Mouse (Mus musculus): ENCODE results near the gene Osbpl7. TPM values are rescaled to one million over a fixed set of nuclear protein-coding genes. Genes with fewer than 3 reads are reported as not detected.
A peak's percentile ranks its signal among the peaks of the same experiment; 100 is the strongest.

Osbpl7 gene
- polyA plus RNA-seq, 1 experiment from 2014 or later = 6.6 TPM

DNA sequence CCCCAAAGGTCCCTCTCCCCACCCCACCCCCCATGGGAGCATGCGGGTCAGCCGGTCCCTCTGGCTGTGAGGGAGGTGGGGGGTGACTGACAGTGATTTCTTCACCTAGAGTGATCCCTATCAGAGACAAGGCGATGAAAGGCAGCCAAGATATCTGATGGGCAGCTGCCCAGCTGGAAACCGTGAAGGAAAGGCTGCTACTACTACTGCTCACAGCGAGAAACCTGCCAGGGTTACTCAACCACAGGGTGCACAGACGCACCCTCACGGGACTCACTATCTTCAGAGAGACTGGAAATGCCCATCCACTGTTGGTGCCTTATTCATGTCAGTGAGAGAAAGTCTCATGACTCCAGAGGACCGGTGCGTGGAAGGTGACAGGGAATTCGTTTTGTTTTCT lies 25.5 kb upstream of the Osbpl7 start:
- H3K4me2 ChIP-seq (ENCODE audit: low read length) = peak overlapping the region; percentile 53; the same call in 1 of the 2 replicates
- H3K9me3 ChIP-seq (replicated peaks; ENCODE audit: low read length) = no peaks in the 10 kb centered on the region
- ATAC-seq (replicated peaks; ENCODE audit: low FRiP score, low read depth) (no peak), DNase-seq (ENCODE audit: low spot score) (no peak)
- no peak overlapping the region for H3K9ac ChIP-seq (ENCODE audit: low read depth, low read length)
- no peak for TF ChIP-seq CTCF (IDR thresholded peaks at IDR 0.05; ENCODE audit: low read depth)
- H3K4me1 ChIP-seq (replicated peaks; ENCODE audit: insufficient read depth, low read length) = peaks cover 28% of the 10 kb centered on the region
- H3K27ac ChIP-seq = no peak overlapping the region
- H3K27me3 ChIP-seq (ENCODE audit: insufficient read depth, low read length) = peaks cover 19% of the 10 kb centered on the region
- no peaks in the 10 kb centered on the region for H3K36me3 ChIP-seq (ENCODE audit: insufficient read depth, low read length)
- no peak overlapping the region for H3K4me3 ChIP-seq (replicated peaks; ENCODE audit: low read depth, low read length)
- 47% methylated on average over 10 of the region's 10 CpGs for WGBS

DNA sequence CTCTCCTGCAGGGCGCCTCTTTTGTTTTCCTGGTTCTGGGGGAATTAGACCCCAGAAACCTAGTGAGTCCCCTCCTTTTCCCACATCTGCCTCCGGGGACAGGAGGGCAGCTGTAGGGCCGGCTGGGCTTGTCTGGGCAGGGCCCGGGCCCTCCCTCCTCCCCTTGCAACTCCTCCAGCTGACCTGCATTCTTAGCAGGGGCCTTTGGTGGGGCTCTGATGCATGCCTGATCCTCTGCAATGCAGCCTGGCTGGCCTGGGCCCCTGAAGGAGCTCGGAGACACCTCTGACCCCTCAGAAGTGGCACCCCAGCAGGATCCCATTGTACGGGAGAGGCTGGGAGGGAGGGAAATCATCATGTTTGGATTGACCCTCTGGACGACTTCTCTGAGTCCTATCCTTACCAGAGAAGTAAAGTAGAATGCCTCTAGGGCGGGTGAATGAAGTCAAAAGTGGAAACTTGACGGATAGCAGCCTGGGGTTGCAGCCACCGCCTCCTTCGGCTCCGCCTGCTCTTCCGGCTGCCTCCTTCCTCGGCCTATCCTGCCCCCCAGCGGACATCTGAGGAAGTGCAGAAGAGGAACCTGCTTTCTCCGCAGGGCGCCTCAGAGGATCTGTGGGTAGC lies 24.6 kb upstream of the Osbpl7 start:
- Histone ChIP-seq H3K4me2 (ENCODE audit: low read length) (peak overlapping the region; percentile 53), H3K4me1 (replicated peaks; ENCODE audit: insufficient read depth, low read length) (peaks cover 35% of the 10 kb centered on the region), H3K9me3 (replicated peaks; ENCODE audit: low read length) (no peaks in the 10 kb centered on the region), H3K27ac (peak overlapping the region; percentile 90), H3K36me3 (ENCODE audit: insufficient read depth, low read length) (no peaks in the 10 kb centered on the region), H3K4me3 (replicated peaks; ENCODE audit: low read depth, low read length) (peak overlapping the region; percentile 22; the same call in 1 of the 2 replicates), H3K9ac (ENCODE audit: low read depth, low read length) (peak overlapping the region; percentile 52; the same call in 1 of the 2 replicates), H3K27me3 (ENCODE audit: insufficient read depth, low read length) (peaks cover 12% of the 10 kb centered on the region)
- peak; percentile 57 for ATAC-seq (replicated peaks; ENCODE audit: low FRiP score, low read depth)
- TF ChIP-seq CTCF (IDR thresholded peaks at IDR 0.05; ENCODE audit: low read depth) = peak; percentile 98
- 3% methylated on average over 17 of the region's 17 CpGs for WGBS
- DNase-seq (ENCODE audit: low spot score) = peak; percentile 96

DNA sequence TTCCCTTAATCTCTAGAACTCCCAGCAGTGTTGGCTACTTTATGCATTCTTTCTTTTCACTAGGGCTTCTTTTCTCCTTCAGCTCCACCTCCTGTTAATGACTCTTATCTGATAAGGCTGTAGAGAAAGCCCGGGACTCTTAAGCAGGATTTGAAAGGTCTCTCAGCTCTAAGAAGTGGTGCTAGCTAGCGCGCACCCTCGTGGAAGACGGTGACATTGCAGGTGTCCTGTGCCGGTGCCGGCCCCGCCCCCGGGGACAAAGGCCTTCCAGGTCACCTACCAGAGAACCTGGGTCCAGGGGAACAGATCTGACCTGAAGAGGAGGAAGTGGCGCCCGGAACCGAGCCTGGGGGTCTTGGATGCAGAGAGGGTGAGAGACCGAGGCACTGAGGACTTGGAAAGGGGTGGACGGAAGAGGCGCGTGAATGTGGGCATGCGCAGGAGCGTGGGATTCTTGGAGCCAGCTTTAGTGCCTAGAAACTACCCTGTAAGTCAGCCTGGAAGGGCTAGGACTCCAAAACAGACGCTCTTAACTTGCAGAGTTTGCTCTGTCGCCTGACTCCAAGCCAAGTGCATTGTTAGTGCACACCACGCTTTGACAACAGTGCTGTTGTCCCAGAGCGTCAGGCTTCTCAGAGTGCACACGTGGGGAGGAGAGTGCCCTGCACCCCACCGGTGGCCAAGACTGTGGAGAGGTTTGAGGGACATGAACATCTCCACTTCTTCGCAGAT lies 20.6 kb upstream of the Osbpl7 start, which contains the start of gene Scrn2:
Gene Scrn2, plus strand, starts transcription at position 253 of the 732 bp plus-strand sequence.
- peak within 1 kb of the TSS; percentile 60 for H3K4me3 ChIP-seq (replicated peaks; ENCODE audit: low read depth, low read length)
- H3K4me1 ChIP-seq (replicated peaks; ENCODE audit: insufficient read depth, low read length) = peaks cover 21% of the 10 kb centered on the region
- under 1% methylated on average over 25 of the region's 25 CpGs for WGBS
- H3K27ac ChIP-seq = peak within 1 kb of the TSS; percentile 76
- no peaks in the 10 kb centered on the region for H3K9me3 ChIP-seq (replicated peaks; ENCODE audit: low read length)
- peak within 1 kb of the TSS; percentile 64 for H3K9ac ChIP-seq (ENCODE audit: low read depth, low read length)
- DNase-seq (ENCODE audit: low spot score) = peak; percentile 97
- peak; percentile 96 for TF ChIP-seq CTCF (IDR thresholded peaks at IDR 0.05; ENCODE audit: low read depth)
- peak; percentile 57 for ATAC-seq (replicated peaks; ENCODE audit: low FRiP score, low read depth)
- peak within 1 kb of the TSS; percentile 79 for H3K4me2 ChIP-seq (ENCODE audit: low read length)
- H3K36me3 ChIP-seq (ENCODE audit: insufficient read depth, low read length) = 0 out of 2 replicates have a peak, but pooled peaks cover 4% of the 10 kb centered on the region
- H3K27me3 ChIP-seq (ENCODE audit: insufficient read depth, low read length) = no peaks in the 10 kb centered on the region

DNA sequence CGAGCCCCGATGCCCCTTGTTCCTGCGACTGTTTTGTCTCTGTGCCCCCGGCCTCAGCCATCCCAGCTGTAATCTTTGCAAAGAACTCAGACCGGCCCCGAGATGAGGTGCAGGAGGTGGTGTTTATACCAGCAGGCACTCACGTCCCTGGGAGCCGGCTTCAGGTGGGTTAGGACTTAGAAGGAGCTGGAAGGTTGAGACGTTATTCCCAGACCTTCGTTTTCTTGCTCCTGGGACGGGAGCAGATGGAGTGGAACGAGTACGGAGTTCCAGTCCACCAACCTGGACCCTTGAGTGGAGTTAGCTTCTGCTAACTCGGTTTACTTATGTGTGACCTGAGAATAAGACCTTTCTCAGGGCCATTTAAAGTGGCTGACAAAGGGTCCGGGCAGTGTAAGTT lies 20.0 kb upstream of the Osbpl7 start:
- Histone ChIP-seq H3K27me3 (ENCODE audit: insufficient read depth, low read length) (no peaks in the 10 kb centered on the region), H3K9ac (ENCODE audit: low read depth, low read length) (peak overlapping the region; percentile 64), H3K4me1 (replicated peaks; ENCODE audit: insufficient read depth, low read length) (peaks cover 15% of the 10 kb centered on the region), H3K27ac (peak overlapping the region; percentile 76), H3K36me3 (ENCODE audit: insufficient read depth, low read length) (0 out of 2 replicates have a peak, but pooled peaks cover 4% of the 10 kb centered on the region), H3K9me3 (replicated peaks; ENCODE audit: low read length) (no peaks in the 10 kb centered on the region), H3K4me3 (replicated peaks; ENCODE audit: low read depth, low read length) (peak overlapping the region; percentile 60), H3K4me2 (ENCODE audit: low read length) (peak overlapping the region; percentile 79)
- DNase-seq (ENCODE audit: low spot score) = no peak
- no peak for TF ChIP-seq CTCF (IDR thresholded peaks at IDR 0.05; ENCODE audit: low read depth)
- 8% methylated on average over 15 of the region's 15 CpGs for WGBS
- ATAC-seq (replicated peaks; ENCODE audit: low FRiP score, low read depth) = no peak

DNA sequence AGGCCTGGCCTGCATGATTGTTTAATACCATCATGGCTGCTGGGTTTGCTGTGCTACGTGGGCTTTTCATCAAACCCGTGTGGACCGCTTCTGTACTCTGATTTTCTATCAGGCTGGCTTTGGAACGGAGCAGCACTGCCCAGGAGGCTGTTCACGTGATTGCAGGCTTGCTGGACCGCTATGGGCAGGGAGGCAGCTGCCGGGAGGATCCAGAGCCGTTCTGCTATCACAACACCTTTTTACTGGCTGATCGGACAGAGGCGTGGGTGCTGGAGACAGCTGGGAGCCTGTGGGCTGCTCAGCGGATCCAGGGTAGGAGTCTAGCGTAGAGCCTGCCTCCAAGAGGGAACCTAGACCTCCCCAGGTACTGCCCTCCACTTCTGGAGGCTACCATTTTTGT lies 18.5 kb upstream of the Osbpl7 start:
- peaks cover 9% of the 10 kb centered on the region; the same call in 1 of the 2 replicates for H3K4me1 ChIP-seq (replicated peaks; ENCODE audit: insufficient read depth, low read length)
- 0 out of 2 replicates have a peak, but pooled peaks cover 4% of the 10 kb centered on the region for H3K36me3 ChIP-seq (ENCODE audit: insufficient read depth, low read length)
- H3K9me3 ChIP-seq (replicated peaks; ENCODE audit: low read length) = no peaks in the 10 kb centered on the region
- H3K27me3 ChIP-seq (ENCODE audit: insufficient read depth, low read length) = no peaks in the 10 kb centered on the region
- H3K4me3 ChIP-seq (replicated peaks; ENCODE audit: low read depth, low read length) = no peak overlapping the region
- ATAC-seq (replicated peaks; ENCODE audit: low FRiP score, low read depth) = no peak; the same call in 1 of the 2 replicates
- no peak for DNase-seq (ENCODE audit: low spot score)
- TF ChIP-seq CTCF (IDR thresholded peaks at IDR 0.05; ENCODE audit: low read depth) = no peak
- H3K9ac ChIP-seq (ENCODE audit: low read depth, low read length) = no peak overlapping the region
- no peak overlapping the region for H3K4me2 ChIP-seq (ENCODE audit: low read length)
- 69% methylated on average over 12 of the region's 12 CpGs for WGBS
- no peak overlapping the region for H3K27ac ChIP-seq

DNA sequence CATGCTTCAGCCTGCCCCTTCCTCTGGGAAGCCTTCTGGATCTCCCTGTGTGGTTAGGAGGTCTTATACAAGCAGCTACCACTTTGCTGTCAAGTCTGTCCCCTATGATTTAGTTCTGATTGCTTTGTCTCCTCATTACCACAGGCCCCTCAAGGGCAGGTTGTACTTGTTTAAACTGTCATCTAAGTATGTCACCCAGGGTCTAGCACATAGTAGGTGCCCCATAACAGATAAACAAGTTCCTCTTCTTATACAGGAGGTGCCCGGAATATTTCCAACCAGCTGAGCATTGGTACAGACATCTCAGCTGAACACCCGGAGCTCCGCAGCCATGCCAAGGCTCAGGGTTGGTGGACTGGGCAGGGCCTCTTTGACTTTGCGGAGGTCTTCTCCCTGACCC lies 17.9 kb upstream of the Osbpl7 start:
- Histone ChIP-seq H3K9ac (ENCODE audit: low read depth, low read length) (no peak overlapping the region), H3K4me3 (replicated peaks; ENCODE audit: low read depth, low read length) (no peak overlapping the region), H3K9me3 (replicated peaks; ENCODE audit: low read length) (no peaks in the 10 kb centered on the region), H3K36me3 (ENCODE audit: insufficient read depth, low read length) (0 out of 2 replicates have a peak, but pooled peaks cover 4% of the 10 kb centered on the region), H3K27ac (no peak overlapping the region), H3K4me2 (ENCODE audit: low read length) (no peak overlapping the region), H3K27me3 (ENCODE audit: insufficient read depth, low read length) (no peaks in the 10 kb centered on the region), H3K4me1 (replicated peaks; ENCODE audit: insufficient read depth, low read length) (peaks cover 9% of the 10 kb centered on the region; the same call in 1 of the 2 replicates)
- 93% methylated on average over 4 of the region's 4 CpGs for WGBS
- DNase-seq (ENCODE audit: low spot score) = no peak
- ATAC-seq (replicated peaks; ENCODE audit: low FRiP score, low read depth) = no peak
- no peak for TF ChIP-seq CTCF (IDR thresholded peaks at IDR 0.05; ENCODE audit: low read depth)
